Mouse (Mus musculus) testis, adult 2 months (tissue): Measurements from ENCODE around the gene Pgghg.

ENCODE experiments used
- CTCF ChIP-seq: fragments of 200-500 bp; IDR thresholded peaks from 2 replicates; pipeline ENCODE4 v1.5.1; 2012; ENCODE audit warnings: low read depth, mild to moderate bottlenecking, inconsistent platforms, low read length, moderate library complexity; ENCODE audit not compliant: control insufficient read depth, insufficient read depth, insufficient replicate concordance
- POLR2A ChIP-seq: fragments of 200-500 bp; IDR thresholded peaks from 2 replicates; pipeline ENCODE4 v1.6.1; 2012; ENCODE audit warnings: low read depth, mild to moderate bottlenecking, inconsistent platforms, low read length, moderate library complexity; ENCODE audit not compliant: control insufficient read depth

- TF ChIP-seq CTCF (no peak), POLR2A (no peak)
Observed at GRCm38 (mm10) chr7:140946311-140946710, 5.1 kb downstream of the Pgghg start.
